Mouse (Mus musculus) spleen, adult 18-20 months (tissue): ENCODE data around the gene Ndufb4.
"Not testable (repeated sequence)": the region's sequence is repeated elsewhere in the genome, so short reads cannot be mapped to it uniquely, and the experiment has no call there.

Experiments
- DNase-seq, 2 experiments: peaks; one replicate each; pipeline ENCODE4 v3.0.0; 2022; ENCODE audit warnings: mixed read lengths in 2 of 2

Ndufb4 gene

DNA sequence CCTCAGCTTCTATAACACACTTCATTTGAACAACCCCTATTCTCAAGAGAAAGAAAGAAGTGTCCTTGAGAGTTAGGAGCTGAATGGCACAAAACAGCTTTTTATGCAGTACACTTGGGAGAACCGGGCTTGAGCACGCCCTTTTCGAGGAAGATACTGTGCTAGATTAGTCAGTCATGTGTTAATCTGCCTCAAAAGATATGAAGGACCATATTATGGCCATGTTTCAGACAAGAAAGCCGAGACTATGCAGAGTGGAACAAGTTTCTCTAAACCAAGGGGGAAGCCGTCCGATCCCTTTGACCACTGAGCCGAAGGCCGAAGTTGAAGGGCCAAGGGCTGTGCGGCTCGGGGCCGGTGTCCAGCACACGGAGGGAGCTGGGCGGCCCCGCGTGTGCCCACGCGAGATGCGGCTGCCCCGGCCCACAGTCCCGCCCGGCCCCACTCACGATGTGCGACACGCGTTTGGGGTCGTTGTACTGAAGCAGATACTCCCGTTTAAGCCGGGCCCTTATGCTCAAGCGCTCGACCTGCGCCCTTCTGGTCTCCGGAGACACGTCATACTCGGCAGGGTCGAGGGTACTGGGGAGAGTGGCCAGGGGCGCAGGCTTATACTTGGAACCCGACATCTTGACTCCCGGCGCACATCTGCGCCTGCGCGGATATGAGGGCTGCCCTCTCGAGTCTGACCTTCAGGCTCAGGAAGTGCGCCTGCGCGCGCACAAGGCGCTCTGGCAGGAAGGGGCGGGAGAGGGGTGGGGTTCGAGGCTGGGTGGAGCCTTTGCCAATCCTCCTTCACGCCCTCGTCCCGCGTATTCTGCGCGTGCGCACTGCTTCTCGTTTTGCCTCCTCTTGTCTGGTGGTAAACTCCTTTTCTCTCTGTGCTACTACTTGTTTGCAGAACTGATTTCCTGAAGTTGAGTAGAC is at the start of gene Ndufb4:
Gene Ndufb4, minus strand, starts transcription at position 723 of the 927 bp plus-strand sequence.
- peak; percentile 89 to 92 for DNase-seq

DNA sequence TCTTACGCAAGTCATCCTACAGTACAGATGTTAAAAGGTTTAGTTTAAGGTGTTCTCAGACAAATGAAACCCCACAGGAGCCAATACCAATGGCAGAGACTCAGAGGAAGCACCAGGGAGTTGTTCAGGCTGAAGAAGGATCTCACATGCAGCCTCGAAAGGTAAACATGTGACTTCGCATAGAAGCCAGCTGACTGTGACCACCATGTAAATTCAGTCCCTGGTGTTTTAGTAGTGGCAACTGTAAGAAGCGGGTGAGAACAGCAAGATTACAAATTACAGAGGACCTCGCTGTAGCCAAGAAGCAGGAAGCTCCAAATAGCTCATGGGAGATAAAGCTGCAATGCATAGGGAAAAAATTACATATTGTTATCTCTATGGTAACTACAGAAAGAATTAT is 49.6 kb upstream of the Ndufb4 start:
- no peak for DNase-seq

DNA sequence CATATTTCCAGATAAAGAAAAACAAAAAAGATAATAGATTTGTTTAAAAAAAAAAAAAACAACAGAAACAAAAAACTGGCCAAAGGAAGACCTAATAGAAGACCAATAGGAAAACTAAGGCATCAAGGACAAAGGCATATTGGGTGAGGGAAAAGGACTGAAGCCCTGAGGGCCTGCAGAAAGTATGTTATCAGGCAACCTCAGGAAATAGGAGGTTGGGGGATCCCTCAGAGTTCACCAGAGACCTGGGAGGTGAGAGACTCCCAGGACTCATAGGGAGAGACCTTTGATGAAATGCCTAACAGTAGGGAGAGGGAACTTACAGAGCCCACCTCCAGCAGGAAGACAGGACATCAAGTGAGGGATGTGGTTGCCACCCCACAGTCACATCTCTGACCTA is 45.8 kb upstream of the Ndufb4 start:
- not testable (repeated sequence) for DNase-seq

DNA sequence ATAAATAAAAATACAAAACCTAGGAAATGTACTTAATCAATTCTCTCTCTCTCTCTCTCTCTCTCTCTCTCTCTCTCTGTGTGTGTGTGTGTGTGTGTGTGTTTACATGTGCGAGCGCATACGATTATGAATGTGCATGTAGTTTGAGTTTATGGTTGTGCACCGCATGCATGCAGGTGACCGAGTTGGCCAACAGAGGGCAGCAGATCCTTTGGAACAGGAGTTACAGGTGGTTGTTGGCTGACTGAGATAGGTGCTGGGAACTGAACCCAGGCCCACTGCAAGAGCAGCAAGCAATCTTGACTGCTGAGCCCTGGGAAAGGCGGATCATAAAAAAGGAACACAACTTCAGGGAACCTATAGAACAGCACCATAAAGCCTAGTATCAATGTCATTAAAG is 44.5 kb upstream of the Ndufb4 start:
- no peak for DNase-seq

DNA sequence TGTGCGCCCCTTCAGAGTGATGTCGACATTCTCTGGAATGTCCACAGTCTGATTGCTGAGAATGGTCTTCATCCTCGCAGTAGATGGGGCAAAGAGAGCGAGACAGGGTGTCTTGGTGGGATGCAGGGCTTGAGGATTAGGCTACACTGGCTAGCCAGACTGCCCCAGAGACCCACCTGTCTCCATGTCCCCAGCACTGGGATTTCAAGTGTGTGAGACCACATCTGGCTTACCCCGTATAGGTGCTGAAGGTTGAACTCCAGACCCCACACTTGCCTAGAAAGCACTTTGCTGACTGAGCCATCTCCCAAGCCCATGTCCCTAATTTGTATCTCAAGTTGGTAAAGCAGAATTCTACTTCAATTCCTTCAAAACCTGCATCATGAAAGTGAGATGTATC is 43.0 kb upstream of the Ndufb4 start:
- no peak for DNase-seq

DNA sequence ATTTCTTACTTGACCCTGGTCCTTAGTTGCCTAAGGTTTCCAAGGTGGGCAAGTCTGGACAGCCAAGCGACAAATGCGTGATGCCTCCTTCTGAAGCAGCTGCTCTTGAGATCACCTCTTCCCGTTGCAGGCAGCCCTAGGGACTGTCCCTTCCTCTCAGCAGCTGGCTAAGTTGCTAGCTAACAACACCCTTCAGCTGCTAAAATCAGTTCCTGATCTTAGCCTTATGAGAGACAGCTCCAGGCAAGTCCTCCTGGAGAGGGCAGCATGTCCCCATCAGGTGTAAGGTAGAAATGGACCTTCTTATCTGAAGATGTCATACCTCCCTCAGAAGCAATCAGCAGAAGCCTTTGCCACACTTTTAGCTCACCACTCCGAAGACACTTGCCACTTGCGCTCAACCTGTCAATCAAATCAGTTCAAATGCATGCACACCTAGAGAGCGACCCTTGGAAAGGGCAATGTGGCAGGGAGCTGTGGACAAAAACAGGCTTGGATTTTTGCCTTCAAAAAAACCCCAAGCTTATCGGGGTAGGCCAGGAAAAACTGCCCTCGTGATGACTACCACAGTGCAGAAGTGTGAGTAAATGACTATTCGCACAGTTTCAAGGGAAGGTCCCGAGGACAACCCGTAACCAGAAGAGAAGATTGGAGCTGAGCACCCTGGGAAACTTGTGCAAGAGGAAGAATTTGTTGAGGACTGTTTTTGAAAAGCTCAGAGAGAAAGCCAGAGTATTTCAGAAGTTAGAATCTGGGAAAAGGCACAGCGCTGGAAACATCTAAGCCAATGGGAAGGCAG is 36.9 kb upstream of the Ndufb4 start:
- no peak for DNase-seq

DNA sequence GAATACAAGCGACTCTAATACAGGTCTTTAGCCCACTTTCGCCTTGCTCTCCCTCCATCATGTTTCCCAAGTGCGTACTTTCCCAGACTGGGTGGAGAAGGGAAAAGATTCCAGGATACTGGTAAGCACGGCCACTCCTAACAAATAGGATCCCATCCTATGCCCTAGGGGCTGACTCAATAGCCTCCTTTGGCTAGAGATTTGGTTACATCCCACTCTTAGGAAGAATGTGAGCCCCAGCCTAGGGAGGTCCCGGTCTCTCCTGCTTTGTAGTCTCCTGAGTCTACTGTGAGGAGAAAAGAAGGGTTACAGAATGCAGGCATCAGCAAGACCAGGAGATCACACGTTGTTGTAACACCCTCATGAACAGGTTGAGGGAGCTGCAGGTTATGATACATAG is 36.2 kb upstream of the Ndufb4 start:
- no peak for DNase-seq

DNA sequence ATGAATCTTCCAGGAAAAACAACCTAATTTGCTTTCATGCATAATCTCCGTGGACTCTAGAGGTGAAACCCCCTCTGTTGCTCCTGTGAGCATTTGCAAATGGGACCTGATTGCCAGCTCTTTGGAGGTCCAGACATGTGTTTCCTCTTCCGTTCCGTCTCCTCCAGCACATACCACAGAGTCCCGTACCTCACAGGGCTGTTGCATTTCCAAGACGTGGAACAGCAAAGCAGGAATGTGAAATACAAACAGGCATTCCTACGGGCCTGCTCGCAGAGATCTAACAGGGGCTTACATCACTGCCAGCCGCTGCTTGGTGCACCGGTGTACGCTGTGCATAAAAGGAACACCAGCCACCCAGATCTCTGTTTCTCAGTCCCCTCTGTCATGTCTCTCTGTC is 35.7 kb upstream of the Ndufb4 start:
- DNase-seq: no peak

DNA sequence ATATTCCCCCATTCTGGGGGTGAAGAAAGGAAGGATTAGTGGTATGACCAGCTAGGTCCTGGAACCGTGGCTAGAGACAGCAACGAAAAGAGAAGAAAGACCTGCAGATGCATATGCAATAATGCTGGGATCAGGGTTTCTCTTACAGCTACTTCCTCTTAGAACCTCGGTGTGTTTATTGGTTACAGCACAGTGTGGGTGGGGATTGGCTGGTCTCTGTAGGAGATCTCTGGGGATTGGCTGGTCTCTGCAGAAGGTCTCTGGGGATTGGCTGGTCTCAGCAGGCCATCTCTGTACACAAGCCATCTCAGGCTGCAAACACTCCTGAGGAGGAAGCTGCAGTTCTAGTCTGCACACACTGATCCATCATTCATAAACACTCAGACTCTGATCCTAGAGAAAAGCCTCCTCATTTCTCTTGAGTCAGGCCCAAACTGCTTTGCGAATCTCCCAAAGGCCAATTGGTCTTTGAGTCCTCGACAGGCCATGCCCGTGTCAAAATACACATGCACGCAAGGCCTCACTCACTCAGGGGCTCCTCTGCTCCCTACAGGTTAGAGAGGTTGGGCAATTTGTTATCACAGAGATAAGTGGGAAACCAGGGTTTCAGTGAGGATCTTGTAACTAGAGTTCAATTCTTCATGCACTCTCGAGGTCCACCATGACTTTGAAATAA is 35.1 kb upstream of the Ndufb4 start:
- peak; percentile 37 to 59 for DNase-seq

DNA sequence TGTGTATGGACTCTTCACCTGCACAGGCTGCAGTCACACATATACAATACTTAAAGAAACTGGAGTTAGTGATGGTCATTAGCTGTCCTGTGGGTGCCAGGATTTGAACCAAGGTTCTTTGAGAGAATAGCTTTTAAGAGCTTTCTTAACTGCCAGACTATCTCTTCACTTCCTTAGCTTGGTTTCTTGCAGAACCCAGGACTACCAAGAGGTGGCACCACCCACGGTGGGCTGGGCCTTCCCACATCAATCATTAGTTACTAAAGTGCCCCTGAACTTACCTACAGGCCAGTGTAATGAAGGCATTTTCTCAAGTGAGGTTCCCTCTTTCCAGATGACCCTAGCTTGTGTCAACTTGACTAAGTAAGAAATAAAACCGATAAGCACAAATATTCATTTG is 33.9 kb upstream of the Ndufb4 start:
- peak in 1 of 2 experiments; percentile 47 for DNase-seq

DNA sequence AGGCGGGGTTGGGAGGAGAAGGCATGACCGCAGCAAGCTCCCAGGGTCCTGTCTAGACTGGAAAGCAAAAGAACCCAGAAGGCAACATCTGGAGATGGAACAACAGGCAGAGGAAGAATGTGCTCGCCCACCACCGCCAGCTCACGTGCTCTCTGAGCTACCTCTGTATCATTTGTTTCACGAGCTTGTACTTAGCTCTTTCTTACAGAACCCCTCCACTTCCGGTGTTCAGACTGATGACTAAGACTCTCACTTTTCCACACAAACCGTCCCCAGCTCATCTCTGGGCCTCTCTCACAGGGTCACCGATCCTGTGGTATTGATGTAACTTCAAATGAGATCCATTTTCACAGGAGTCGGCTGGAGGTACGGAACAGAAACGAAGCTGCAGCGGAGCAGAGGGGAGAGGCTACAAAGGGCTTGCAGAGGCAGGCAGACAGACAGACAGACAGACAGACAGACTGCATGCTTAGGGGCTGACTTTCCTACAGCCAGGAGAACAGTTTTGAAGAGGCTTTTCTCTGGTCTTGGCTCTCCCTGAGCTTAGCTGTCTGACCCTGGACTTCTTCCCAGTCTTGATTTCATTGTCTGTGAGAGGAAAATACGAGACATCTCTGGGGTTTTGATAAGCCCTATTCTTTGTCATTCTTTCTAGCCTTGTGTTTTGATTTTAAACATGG is 33.2 kb upstream of the Ndufb4 start:
- no peak for DNase-seq

DNA sequence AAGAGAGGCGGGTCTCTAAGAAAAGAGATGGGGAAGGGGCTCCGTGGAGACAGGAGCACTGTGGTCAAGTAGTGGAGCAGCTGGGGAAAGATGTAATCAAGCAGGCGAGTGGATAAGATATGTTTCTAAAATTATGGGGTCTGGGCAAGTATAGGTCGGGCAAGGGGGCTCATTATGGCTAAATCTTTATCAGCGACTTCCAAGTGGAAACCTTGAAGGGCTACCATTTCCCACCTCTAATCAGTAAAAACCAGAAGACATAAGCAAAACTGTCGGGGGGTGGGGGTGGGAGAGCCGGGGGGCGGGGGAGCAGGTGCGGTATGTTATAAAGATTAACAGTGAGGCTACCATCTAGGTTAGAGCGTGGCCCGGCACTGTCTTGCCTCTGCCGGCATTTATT is 32.6 kb upstream of the Ndufb4 start:
- no peak for DNase-seq

DNA sequence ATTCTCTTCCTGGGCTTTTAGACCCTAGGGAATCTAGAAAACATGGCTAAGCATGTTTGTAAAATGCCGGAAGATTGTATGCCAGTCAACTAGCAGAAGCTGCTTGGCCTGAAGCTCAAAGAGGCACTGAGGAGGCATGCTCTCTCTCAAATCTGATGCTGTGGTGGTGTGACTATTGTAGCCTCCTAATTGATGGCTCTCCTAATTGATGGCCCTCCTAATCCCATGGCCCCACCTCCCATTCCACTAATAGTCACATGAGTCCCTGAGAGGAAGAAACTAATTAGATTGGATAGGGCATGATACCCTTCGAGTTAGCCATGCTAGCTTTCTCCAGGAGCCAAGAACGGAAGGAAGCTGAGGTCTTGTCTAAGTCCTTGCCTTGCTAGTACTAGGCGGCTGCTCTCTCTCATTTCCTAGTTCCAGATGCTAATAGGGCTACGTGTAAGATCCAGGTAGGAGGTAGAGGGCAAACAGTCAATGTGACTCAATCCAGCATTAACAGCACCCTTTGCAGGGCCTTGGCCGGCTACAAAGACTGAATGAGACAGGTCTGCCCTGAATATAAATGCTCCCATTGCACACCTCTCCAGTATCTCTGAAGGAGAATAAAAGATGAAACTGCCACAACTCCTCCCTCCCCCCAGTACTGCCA is 31.8 kb upstream of the Ndufb4 start:
- DNase-seq: no peak

DNA sequence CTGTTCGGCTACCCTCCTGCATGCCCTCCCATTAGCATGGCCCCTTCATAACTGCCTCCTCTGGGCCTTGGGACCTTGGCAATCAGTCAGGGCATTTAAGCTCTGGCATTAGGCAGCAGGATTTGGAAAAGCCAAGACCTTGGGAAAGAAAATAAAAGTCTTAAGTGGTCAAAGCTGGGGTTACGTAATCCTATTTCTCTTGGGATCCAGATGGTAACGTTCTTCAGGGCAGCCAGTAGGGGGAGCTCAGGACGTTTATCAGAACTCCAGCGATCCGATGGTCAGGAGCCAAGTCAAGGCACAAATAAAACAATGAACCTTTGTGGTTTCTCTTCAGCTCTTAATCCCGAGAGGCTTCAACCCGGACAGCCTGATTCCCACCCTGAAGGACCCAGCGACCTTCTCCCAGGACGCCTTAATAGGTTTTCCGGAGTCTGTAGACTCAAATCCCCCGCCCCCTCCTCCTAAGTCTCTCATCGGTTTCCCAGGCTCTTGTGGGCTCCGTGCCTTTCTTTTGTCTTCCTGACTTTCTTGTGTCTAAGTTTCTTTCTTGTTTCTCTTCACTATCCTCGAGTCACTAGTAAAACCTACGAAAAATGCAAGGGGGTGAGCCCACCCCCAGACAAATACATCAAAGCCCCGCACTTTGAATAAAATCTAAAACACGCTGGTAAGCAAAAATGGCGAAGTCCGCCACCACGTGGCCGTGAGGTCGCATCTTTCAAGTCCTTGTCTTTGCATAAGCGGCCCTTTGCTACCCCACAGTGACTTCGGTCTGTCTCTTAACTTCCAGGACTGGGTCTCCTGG is 30.6 kb upstream of the Ndufb4 start:
- peak; percentile 49 to 74 for DNase-seq

DNA sequence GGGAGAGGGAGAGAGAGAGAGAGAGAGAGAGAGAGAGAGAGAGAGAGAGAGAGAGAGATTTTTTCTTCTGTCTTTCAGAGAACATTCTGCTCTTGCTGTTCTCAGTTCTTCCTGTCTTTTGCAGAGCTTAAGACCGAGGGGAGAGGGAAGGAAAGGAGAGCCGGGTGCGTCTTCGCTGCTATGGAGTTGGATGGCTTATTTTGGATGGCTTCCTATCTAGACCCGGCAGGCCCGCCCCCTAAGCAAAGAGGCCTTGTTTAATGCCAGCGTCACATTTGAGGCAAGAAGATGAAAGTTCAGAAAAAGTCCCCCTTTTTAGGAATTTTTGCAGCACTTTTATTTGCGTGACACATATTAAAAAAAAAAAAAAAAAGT is 30.0 kb upstream of the Ndufb4 start:
- DNase-seq: no peak

DNA sequence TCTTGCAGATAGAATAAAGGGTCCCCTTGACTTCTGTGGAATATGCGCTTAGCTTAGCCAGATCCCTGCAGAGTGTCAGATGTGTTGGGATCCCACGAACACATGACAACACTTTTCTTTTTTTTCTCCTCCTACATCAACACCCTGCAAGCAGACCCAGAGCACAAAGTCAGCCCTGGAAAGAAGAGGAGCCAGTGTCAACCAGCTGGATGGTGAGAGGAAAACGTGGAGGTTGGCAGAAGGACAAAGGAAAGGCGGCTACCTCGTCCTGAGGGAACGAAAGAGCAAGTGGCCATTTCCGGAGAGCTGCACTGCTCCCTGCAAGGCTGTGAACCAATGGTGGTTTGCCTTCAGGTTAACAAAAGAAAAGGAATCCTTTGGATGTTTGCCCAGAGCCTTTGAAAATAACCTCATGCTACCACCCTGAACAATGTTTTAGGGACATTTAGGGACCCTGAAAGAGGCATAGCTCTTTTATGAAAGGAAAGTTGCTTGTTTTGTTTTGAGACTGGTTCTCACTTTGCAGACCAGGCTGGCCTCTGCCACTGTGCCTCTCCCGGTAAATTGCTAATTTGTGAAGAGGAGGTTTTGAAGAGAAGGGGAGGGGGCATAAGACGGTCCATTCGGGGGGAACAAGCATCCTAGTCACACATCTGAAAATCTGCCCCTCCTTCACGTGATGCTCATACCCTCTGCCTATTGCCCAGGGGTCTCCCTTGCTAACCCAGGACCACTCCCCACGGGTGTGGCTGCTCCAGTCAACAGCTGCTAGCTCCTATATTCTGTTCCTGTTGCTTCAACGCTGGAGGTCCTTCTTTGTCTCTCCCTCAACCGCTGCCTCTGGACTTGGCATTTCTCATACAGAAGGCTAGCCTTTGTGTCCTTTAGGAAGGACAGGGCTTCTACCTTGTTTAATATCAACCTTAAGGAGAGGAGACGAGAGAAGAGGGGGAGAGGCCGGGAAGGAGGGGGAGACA is 29.2 kb upstream of the Ndufb4 start:
- no peak for DNase-seq

DNA sequence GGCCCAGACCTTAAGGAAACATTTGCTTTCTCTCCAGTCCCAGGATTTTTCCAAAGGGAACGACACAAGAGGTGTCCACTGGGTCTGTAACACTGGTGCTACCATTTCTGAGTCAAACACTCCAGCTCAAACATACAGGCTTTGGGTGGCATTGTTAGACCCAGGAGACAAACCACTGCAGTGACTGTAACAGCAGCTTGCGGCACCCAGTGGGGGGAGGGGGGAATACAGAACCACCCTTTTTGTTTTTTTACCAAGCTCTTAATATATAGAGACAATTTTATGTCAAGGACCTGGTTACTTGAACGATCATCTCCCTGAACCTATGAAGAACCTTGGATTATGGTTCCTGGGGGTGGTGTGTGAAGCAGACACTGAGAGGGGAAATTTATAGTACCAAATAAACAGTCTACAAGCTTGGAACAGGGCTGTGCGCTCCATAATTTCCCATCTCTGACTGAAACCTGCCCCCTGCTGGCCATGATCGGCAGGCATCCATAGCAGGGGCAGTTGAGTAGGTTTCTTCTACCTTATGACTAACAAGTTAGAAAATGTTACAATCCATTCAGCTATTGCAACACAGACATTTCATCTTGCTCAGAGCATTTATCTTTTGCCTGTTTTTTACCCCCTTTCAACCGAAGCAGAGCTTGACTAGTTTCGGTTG is 28.2 kb upstream of the Ndufb4 start:
- peak; percentile 18 to 68 for DNase-seq

DNA sequence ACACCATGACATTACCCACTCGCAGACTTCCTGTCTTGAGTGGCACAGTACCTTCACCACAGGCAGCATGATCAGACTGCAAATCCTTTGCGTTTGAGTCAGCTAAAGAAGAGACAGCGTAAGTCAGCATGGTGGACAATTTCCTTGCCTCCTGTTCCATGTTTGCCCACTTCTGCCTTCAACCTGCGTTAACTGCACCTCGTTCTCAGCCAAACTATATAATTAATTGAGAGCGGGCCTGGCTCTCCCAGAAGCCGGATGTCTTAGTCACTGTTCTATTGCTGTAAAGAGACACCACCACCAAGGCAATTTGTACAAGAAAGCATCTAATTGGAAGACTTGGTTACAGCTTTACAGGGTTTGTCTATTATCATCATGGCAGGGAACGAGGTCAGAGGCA is 26.6 kb upstream of the Ndufb4 start:
- DNase-seq: no peak

DNA sequence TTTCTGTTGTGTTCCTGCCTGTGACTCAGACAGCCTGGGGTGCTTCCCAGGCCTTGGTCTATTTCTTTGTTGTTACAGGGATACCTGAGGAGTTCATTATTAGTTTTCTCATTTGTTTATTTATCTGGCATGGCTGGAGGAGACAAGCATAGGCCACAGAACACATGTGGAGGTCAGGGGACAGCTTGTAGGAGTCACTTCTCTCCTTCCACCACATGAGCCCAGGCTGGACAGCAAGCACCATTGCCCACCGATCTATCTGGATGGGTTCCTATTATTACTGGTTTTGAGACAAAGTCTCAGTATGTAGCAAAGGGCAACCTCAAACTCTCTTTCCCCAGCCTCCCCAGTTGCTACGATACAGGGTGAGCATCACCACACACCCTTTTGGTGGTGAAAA is 26.0 kb upstream of the Ndufb4 start:
- no peak for DNase-seq

DNA sequence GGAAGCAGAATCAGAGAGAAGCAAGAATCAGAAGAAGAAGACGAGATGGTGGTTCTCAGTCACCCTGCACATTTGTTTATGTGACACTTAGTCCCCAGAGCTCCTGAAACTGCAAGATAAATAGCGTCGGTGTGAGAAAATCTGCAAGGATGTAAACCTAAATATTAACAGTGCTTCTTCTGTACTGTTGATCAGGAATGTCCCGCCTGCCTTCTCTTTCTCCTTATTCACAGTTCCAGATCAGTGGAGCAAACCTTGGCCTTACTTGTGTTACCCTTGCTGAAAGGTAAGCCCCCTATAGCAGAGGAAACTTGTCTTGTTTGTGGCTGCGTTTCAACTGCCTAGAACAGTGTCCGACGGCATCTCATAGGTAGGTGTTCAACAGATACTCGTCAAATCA is 23.3 kb upstream of the Ndufb4 start:
- DNase-seq: no peak
